Mouse (Mus musculus) right cerebral cortex, postnatal 14 days (tissue): ENCODE measurements around the gene Ptcd3.
A peak's percentile ranks its signal among the peaks of the same experiment; 100 is the strongest.
"Not testable (repeated sequence)": the region's sequence is repeated elsewhere in the genome, so short reads cannot be mapped to it uniquely, and the experiment has no call there.

ENCODE experiments used
- DNase-seq: peaks from one replicate; pipeline ENCODE4 v3.0.0; 2022

Gene Ptcd3

DNA sequence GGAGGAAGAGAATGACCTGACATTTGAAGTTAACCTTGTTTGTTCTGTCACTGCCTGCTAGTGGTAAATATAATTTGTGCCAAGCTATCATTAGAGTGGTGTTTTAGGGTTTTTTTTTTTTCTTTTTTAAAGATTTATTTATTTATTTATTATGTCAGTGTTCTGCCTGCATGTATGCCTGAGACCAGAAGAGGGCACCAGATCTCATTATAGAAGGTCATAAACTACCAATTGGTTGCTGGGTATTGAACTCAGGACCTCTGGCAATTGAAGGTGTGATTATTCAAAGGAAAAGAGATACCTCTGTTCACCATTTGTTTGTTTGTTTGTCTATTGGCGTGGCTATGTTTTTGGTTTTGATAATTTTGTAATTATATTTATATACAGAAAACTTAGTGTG is 39.7 kb downstream of the Ptcd3 start:
- no peak for DNase-seq

DNA sequence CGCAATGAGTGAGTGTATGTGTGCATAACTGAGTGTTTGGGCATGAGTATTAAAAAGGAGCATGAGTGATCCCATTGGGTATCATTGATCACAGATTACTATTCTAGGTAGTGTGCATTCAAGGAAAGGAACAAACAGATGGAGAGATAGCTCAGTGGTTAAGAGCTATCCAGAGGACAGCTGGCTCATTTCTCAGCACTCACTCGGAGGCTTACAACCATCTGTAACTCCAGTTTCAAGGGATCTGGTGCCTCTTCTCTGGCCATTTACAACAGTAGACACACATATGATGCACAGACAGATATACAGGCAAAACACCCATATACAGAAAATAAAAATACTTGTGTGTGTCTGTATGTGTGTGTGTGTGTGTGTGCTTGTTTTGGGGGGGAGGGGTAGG is 40.8 kb downstream of the Ptcd3 start:
- DNase-seq, result no peak

DNA sequence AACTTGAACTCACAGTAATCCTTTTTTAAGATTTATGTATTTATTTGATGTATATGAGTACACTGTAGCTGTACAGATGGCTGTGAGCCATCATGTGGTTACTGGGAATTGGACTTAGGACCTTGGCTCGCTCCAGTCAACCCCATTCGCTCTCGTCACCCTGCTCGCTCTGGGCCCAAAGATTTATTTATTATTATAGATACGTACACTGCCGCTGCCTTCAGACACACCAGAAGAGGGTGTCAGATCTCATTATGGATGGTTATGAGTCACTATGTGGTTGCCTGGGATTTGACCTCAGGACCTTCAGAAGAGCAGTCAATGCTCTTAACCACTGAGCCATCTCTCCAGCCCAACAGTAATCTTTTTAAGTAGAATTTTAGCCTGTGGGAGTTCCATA is 61.6 kb downstream of the Ptcd3 start:
- DNase-seq, result not testable (repeated sequence)

DNA sequence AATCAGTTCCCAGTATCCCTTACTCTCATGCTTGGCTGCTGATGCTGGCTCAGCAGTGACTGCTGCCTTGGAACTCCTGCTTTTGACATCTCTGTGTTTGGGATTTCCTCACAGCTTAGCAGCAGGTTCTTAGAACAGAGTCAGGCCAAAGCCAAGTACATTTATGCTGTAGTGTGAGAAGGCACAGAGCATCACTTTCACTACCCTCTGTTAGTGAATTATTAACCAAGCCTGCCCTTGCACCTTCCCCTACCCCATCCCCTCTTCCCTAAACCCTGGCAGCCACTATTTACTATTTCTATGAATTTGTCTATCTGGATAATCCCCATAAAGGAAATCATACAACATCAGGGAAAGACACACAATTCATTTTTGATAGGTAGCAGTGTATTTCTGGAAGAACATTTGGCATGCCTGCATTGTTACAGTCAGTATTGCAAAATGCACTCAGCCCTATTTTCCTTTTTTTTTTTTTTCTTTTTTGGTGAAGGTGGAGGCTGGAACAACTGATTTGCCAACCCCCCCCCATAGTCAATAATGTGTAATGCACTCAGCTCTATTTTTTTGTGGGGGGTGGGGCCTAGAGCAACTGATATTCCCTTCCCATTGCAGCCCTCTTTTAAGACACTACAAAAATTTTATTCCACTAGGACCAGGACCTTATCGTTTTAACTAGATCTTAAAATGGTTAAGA is 67.8 kb downstream of the Ptcd3 start:
- no peak for DNase-seq

DNA sequence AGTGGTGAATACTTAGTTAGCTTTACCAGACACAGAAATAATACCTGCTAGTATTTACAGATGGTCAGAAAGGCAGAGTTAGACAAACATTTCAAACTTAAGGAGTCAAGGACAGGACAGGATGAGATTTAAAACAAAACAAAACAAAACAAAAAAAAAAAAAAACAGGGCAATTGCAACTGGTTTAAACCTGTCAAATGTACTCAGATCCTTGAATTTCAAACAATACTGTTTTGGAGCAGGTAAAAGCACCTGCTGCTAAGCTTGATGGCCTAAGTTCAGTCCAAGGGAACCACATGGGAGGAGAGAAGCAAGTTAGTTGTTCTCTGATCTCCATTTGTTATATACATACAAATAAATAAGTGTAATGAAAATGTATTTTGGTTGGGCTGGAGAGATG is 68.7 kb downstream of the Ptcd3 start:
- no peak for DNase-seq

DNA sequence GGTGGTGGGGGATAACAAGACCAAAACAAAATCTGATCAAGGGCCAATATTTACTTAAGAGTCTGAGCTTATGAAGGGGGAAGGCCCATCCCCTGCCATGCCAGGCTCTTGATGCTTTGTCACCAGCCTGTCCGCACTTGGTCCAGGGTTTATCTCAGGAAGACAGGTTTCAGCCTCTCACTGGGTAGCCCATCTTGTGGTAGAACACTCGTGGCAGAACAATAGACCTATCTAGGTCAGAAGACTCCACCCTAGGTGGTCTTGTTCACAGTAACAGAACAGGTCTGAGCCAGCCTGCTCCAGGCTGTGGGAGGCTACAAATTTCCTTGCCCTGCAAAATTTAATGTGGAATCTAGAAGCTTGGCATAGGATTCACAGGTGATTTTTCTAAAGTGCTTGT is 71.7 kb downstream of the Ptcd3 start:
- DNase-seq, result no peak

DNA sequence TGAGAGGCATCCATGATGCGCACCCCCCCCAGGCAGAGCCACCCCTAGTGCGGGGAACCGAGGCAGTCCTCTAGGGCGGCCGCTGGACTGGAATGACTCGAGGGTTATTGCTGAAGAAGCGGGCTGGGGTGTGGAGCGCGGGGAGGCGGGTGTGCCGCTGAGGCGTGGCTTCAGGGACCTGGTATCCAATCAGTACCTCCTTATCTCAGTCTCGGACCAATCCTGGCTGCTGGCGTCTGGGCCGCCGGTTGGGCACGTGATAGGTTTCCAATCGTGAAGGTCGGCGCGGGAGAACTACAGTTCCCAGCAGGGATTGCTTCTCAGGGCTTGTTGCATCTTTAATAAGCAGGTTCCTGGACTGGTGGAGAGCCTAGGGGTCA is 77.0 kb downstream of the Ptcd3 start:
- peak; percentile 95 for DNase-seq

DNA sequence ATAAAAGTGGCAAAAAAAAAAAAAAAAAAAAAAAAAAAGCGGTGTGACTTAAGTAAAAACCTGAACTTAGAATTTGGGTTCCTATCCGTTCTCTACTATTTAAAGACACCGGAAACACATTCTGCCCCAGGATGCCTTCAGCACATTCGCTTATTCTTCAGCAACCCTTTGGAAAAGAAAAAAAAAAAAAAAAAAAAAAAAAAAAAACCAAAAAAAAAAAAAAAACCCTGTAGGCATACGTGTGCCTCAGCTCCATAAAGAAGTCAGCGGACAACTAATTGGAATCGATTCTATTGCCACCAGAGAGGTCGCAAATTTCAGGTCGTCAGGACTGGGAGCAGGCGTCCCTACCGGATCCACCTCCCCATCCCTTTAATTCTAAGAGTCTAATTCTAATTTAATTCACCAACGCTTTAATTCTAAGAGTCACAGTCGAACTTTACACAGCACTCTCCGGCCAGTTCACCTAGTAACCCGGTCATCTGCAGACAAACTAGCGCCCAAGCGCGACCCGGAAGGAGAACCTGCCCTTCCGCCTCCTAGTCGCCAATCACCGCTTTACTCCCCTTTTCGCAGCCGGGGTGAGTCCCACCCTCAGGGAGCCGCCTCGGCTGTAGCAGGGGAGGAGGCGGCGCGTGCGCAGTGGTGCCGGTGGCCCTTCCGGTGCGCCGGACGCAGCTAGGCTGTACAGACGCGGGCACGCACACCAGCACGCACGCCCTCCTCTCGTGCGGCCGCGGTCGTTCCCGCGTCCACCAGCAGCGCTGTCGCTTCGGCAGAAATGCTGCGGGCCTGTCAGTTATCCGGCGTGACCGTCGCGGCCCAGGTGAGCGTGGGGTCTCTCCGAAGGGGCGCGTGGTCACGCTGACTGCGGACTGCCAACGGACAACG is 77.6 kb downstream of the Ptcd3 start, which contains the start of gene Immt:
Immt (plus strand) TSS at position 642 of the 891 bp plus-strand sequence.
- peak; percentile 98 for DNase-seq
